Mouse (Mus musculus) kidney, adult 9 months (tissue): ENCODE data around the gene Gm27029.
"Not testable (repeated sequence)": the region's sequence is repeated elsewhere in the genome, so short reads cannot be mapped to it uniquely, and the experiment has no call there.

Experiments
- DNase-seq: peaks from one replicate; pipeline ENCODE4 v3.0.0; 2022

Gene Gm27029

GRCm38 (mm10) chr11:101455627-101456026 is 31.0 kb upstream of the Gm27029 start:
- DNase-seq: no peak

- DNase-seq: no peak
These were observed 30.1 kb upstream of the Gm27029 start for GRCm38 (mm10) chr11:101454702-101455101.

GRCm38 (mm10) chr11:101452093-101452774 is 27.6 kb upstream of the Gm27029 start:
- no peak for DNase-seq

- DNase-seq: no peak
These were observed 26.9 kb upstream of the Gm27029 start for GRCm38 (mm10) chr11:101451536-101451935.

DNA sequence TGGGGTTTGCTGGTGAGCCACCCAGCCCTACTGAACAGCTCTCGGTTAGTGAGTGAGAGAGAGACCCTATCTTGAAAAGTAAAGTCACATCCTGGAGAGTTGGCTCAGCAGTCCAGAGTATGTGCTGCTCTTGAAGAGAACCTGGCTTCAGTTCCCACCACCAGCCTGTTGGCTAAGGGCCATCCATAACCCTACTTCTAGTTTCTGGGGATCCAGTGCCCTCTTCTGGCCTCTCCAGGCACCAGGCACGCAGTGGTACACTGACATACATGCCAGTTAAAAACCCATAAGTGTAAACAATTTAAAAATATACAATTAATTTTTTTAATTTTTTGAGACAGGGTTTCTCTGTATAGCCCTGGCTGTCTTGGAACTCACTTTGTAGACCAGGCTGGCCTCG is 25.8 kb upstream of the Gm27029 start:
- DNase-seq: no peak

DNA sequence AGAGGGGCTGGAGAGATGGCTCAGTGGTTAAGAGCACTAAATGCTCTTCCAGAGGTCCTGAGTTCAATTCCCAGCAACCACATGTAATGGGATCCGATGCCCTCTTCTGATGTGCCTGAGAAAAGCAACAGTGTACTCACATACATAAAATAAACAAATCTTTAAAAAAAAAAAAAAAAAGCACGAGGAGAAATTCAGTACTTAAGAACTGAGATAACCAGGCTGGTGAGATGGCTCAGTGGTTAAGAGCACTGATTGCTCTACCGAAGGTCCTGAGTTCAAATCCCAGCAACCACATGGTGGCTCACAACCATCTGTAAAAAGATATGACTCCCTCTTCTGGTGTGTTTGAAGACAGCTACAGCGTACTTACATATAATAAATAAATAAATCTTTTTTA is 25.0 kb upstream of the Gm27029 start:
- not testable (repeated sequence) for DNase-seq

GRCm38 (mm10) chr11:101448899-101449298 is 24.3 kb upstream of the Gm27029 start:
- no peak for DNase-seq

DNA sequence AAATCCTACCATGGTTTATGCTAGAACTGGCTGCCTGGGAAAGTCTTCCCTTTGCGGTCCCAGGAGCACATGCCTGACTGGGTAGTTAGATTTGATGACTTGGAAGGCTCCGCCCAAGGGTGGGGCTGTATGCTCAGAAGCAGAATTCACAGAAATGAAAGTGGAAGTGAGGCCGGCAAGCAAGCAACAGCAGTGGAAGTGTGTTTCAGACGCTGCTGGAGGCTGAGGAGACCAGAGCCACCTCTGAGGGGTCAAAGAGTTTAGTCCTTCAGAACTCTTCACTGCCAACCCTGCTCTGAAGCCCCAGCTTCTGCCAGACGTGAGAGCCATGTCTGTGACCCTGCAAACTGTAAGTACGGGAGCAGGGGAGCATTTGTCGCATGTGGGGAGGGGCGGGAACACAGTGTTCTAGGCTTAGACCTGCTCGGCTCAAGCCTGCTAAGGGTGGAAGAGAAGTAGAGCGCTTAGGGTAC is 23.7 kb upstream of the Gm27029 start, which contains the start of gene Ifi35:
TSS of gene Ifi35 (plus strand) at position 134 of the 473 bp plus-strand sequence.
- DNase-seq: peak; percentile 86

- no peak for DNase-seq
These were observed 23.2 kb upstream of the Gm27029 start for GRCm38 (mm10) chr11:101447786-101448185.

GRCm38 (mm10) chr11:101446860-101447259 is 22.3 kb upstream of the Gm27029 start:
- DNase-seq: not testable (repeated sequence)

- no peak for DNase-seq
These were observed 21.7 kb upstream of the Gm27029 start for GRCm38 (mm10) chr11:101446319-101446718.

DNA sequence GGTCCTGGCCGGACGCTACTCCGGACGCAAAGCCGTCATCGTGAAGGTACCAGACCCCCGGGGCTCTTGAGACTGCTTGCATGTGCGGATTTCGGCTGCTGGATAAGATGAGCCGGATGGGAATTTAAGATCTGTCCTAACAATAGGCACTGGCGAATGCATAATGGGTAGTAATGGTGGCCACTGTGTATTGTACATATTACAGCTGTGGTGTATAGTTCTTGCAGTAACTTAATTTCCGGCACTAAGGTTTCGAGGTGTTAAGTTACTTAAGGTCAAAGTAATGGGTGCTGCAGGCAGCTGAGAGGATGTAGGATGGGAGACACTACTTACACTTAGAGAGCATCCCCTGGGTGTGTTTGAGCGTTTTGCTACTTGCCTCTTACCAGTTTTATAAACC is 18.2 kb upstream of the Gm27029 start:
- no peak for DNase-seq

GRCm38 (mm10) chr11:101442127-101442693 is 17.6 kb upstream of the Gm27029 start, which contains the start of gene Rpl27:
Rpl27 (plus strand) TSS chr11:101442298.
- DNase-seq: peak; percentile 99

DNA sequence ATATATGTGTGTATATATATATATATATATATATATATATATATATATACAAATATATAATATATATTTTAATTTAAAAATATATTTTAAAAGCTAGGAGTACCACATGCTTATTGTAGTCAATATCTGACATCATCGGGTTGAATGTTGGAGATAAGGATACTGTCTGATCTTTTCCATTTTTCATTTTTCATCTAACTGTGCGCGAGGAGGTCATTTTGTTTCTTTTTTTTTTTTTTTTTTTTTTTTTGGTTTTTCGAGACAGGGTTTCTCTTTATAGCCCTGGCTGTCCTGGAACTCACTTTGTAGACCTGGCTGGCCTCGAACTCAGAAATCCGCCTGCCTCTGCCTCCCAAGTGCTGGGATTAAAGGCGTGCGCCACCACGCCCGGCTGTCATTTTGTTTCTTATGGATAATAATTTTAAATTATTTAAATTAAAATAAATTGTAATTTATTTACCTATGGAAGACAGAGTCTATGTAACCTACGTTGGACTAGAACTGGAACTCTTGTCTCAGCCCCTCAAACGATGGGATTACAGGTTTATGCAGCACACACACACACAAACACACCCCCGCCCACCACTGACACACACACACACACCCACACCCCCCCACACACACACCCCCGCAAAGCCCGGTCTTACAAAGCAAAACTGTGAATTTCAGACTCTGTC is 17.0 kb upstream of the Gm27029 start:
- DNase-seq: not testable (repeated sequence)

- DNase-seq: not testable (repeated sequence)
These were observed 13.4 kb upstream of the Gm27029 start for GRCm38 (mm10) chr11:101438006-101438405.

- no peak for DNase-seq
These were observed 12.3 kb upstream of the Gm27029 start for GRCm38 (mm10) chr11:101436916-101437315.

DNA sequence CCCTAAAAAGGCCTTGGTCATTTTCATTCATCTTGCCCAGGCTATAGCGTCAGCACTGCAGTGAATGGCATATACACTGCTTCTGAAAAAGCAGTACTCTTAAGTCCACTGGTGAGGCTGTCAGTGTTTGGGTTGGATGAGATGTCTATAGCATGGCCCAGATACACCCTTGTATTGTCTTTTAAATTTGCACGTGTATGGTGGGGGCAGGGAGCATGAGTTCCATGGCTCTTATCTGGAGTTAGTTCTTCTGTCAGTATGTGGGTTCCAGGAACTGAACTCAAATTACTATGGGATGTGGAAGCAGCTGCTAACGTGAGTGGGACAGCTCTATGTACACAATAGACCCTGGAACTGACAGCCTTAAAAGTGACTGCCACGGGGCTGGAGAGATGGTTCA is 11.2 kb upstream of the Gm27029 start:
- no peak for DNase-seq

DNA sequence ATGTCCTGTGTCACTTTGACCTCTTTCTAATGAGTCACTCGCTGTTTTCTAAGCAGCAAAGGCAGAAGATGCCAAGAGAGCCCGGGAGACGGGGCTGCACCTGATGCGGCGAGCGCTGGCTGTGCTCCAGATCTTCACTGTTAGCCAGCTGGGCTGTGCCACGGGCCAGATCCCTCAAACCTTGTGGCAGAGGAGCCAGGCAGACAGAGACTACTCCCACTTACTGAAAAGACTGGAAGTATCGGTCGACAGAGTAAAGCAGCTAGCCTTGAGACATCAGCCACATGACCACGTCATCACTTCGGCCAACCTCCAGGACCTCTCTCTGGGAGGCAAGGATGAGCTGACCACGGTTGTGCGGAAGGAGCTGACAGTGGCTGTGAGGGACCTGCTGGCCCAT is 8.8 kb upstream of the Gm27029 start:
- DNase-seq: no peak

GRCm38 (mm10) chr11:101431327-101431726 is 6.7 kb upstream of the Gm27029 start:
- no peak for DNase-seq

GRCm38 (mm10) chr11:101426165-101426564 is 1.6 kb upstream of the Gm27029 start:
- no peak for DNase-seq

DNA sequence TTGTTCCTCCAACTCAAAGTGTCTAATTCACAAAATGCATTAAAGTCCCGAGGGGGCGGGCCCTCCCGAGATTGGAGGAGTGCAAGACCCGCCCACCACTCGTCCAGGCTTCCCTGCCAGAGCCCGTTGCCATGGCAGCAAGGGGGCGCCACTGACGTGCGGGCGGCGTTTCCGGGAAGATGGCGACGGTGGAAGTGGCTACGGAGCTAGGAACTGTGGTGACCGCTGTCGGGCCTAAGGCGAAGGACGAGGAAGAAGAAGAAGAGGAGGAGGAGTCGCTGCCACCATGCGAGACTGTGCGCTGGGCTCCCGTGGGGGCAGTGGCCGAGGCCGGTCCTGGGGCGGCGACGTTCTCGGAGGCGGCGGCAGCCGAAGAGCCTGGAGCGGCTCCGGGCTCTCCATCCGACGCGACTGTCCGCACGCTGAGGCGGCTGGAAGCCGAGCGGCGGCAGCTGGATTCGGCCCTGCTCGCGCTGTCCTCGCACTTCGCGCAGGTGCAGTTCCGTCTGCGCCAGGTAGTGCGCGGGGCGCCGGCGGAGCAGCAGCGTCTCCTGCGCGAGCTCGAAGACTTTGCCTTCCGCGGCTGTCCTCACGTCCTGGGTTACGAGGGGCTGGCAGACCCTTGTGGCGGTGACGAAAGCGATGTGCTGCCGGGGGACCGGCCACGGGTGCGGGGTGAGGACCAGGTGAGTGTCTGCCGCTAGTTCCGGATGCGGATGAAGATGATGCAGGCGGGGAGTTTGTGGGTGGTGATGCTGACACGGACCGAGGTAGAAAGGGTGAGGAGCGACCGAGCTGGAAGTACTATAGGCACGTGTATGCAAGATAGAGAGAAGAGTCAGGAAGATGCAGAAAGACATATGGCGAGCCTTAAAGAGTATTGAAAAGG is 573 bp upstream of the Gm27029 start, which contains the start of the genes Rundc1 and Ptges3l:
TSS of gene Rundc1 (plus strand) at position 161 of the 889 bp plus-strand sequence.
TSS of gene Ptges3l (minus strand) at position 409 of the 889 bp plus-strand sequence.
- peak; percentile 98 for DNase-seq

- DNase-seq: no peak
These were observed 4.4 kb downstream of the Gm27029 start for GRCm38 (mm10) chr11:101420148-101420547.

GRCm38 (mm10) chr11:101419610-101420009 is 5.0 kb downstream of the Gm27029 start:
- no peak for DNase-seq
